Mouse (Mus musculus): ENCODE measurements around the gene Plscr5. TPM values are rescaled to one million over a fixed set of nuclear protein-coding genes. Genes with fewer than 3 reads are reported as not detected.

Gene Plscr5
- polyA plus RNA-seq, 1 experiment from 2014 or later, result not detected

- Histone ChIP-seq H3K9me3 (no peaks in the 10 kb centered on the region), H3K27me3 (no peaks in the 10 kb centered on the region), H3K36me3 (no peaks in the 10 kb centered on the region), H3K4me3 (no peak overlapping the region), H3K4me2 (replicated peaks) (no peak overlapping the region), H3K27ac (no peak overlapping the region), H3K9ac (no peak overlapping the region), H3K4me1 (no peaks in the 10 kb centered on the region)
- WGBS, result 76% methylated on average over 3 of the region's 3 CpGs
- ATAC-seq (ENCODE audit: low FRiP score, low read depth), result no peak
Observed at GRCm38 (mm10) chr9:92209850-92210249, 17.1 kb downstream of the Plscr5 start.

- ATAC-seq (ENCODE audit: low FRiP score, low read depth), result no peak
- H3K4me3 ChIP-seq, result no peak overlapping the region
Observed at GRCm38 (mm10) chr9:92210386-92210967, 17.7 kb downstream of the Plscr5 start.

DNA sequence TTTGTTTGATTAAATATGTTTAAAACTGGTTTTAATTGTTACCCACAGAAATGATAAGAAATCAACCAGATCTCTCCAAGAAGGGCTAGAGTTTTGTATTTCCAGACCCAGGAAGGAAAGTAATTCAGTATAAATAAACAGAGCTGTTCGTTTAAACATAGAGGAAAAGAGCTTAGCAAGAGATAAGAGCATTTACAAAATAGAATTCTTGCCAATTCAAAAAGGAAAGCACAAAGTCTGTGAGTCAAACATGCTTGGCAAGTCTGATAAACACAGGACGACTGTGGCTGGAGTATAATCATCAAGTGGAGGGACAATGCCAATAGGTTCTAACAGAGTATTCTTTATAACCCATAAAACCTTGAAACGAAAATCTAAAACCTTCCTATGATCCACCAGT, 18.3 kb downstream of the Plscr5 start:
- no peaks in the 10 kb centered on the region for H3K4me1 ChIP-seq
- H3K36me3 ChIP-seq, result no peaks in the 10 kb centered on the region
- ATAC-seq (ENCODE audit: low FRiP score, low read depth), result no peak
- no peak overlapping the region for H3K27ac ChIP-seq
- H3K27me3 ChIP-seq, result no peaks in the 10 kb centered on the region
- H3K9me3 ChIP-seq, result no peaks in the 10 kb centered on the region
- 67% methylated on average over 3 of the region's 3 CpGs for WGBS
- H3K9ac ChIP-seq, result no peak overlapping the region
- no peak overlapping the region for H3K4me2 ChIP-seq (replicated peaks)
- no peak overlapping the region for H3K4me3 ChIP-seq

More at GRCm38 (mm10) chr9:92210386-92210967, 17.7 kb downstream of the Plscr5 start:
- Histone ChIP-seq H3K27ac (no peak overlapping the region), H3K9ac (no peak overlapping the region), H3K36me3 (no peaks in the 10 kb centered on the region), H3K4me2 (replicated peaks) (no peak overlapping the region), H3K9me3 (no peaks in the 10 kb centered on the region), H3K27me3 (no peaks in the 10 kb centered on the region), H3K4me1 (no peaks in the 10 kb centered on the region)
- WGBS, result 78% methylated on average over 7 of the region's 7 CpGs

GRCm38 (mm10) chr9:92217484-92217883, 24.7 kb downstream of the Plscr5 start:
- no peak overlapping the region for H3K4me2 ChIP-seq (replicated peaks)
- no peak for ATAC-seq (ENCODE audit: low FRiP score, low read depth)
- 69% methylated on average over 4 of the region's 4 CpGs for WGBS

GRCm38 (mm10) chr9:92217896-92218295, 25.2 kb downstream of the Plscr5 start:
- Histone ChIP-seq H3K36me3 (no peaks in the 10 kb centered on the region), H3K9ac (no peak overlapping the region), H3K4me1 (no peaks in the 10 kb centered on the region), H3K27me3 (no peaks in the 10 kb centered on the region), H3K9me3 (no peaks in the 10 kb centered on the region), H3K4me2 (replicated peaks) (no peak overlapping the region), H3K4me3 (no peak overlapping the region), H3K27ac (no peak overlapping the region)
- ATAC-seq (ENCODE audit: low FRiP score, low read depth), result no peak
- WGBS, result 88% methylated on average over 2 of the region's 2 CpGs

More at GRCm38 (mm10) chr9:92217484-92217883, 24.7 kb downstream of the Plscr5 start:
- Histone ChIP-seq H3K4me3 (no peak overlapping the region), H3K36me3 (no peaks in the 10 kb centered on the region), H3K4me1 (no peaks in the 10 kb centered on the region), H3K27me3 (no peaks in the 10 kb centered on the region), H3K9ac (no peak overlapping the region), H3K27ac (no peak overlapping the region), H3K9me3 (no peaks in the 10 kb centered on the region)

DNA sequence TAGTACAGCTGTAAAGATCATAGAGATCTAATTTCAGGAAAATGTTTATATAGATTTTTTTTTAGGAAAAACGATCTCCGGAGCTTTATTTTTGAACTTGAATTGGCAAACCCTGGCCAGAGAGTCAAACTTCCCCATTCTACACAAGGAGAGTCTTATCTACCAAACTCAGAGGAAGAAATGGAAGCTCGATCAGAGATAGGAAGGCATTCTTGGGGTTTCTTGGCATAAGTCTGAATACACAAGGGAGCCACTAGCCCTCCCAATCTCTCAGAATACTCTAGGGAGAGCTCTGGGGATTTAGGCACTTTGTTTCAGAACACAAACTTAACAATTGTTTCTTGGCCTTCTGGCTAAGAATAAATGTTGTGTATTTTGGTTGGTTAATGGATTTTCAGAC, 27.4 kb downstream of the Plscr5 start:
- Histone ChIP-seq H3K27me3 (no peaks in the 10 kb centered on the region), H3K4me2 (replicated peaks) (no peak overlapping the region), H3K4me1 (no peaks in the 10 kb centered on the region), H3K27ac (no peak overlapping the region), H3K4me3 (no peak overlapping the region), H3K36me3 (no peaks in the 10 kb centered on the region), H3K9ac (no peak overlapping the region), H3K9me3 (no peaks in the 10 kb centered on the region)
- 59% methylated on average over 3 of the region's 3 CpGs for WGBS
- ATAC-seq (ENCODE audit: low FRiP score, low read depth), result no peak

- Histone ChIP-seq H3K27me3 (no peaks in the 10 kb centered on the region), H3K4me1 (no peaks in the 10 kb centered on the region), H3K27ac (no peak overlapping the region), H3K36me3 (no peaks in the 10 kb centered on the region), H3K4me3 (no peak overlapping the region), H3K9me3 (no peaks in the 10 kb centered on the region), H3K9ac (no peak overlapping the region), H3K4me2 (replicated peaks) (no peak overlapping the region)
- ATAC-seq (ENCODE audit: low FRiP score, low read depth), result no peak
Observed at GRCm38 (mm10) chr9:92221480-92221879, 28.7 kb downstream of the Plscr5 start.

- 92% methylated on average over 1 of the region's 1 CpGs for WGBS
- no peak overlapping the region for H3K4me3 ChIP-seq
- no peak overlapping the region for H3K4me2 ChIP-seq (replicated peaks)
- no peaks in the 10 kb centered on the region for H3K4me1 ChIP-seq
- ATAC-seq (ENCODE audit: low FRiP score, low read depth), result no peak
- no peaks in the 10 kb centered on the region for H3K36me3 ChIP-seq
- no peak overlapping the region for H3K27ac ChIP-seq
- H3K9me3 ChIP-seq, result no peaks in the 10 kb centered on the region
- no peaks in the 10 kb centered on the region for H3K27me3 ChIP-seq
- no peak overlapping the region for H3K9ac ChIP-seq
Observed at GRCm38 (mm10) chr9:92224598-92225231, 32.0 kb downstream of the Plscr5 start.

DNA sequence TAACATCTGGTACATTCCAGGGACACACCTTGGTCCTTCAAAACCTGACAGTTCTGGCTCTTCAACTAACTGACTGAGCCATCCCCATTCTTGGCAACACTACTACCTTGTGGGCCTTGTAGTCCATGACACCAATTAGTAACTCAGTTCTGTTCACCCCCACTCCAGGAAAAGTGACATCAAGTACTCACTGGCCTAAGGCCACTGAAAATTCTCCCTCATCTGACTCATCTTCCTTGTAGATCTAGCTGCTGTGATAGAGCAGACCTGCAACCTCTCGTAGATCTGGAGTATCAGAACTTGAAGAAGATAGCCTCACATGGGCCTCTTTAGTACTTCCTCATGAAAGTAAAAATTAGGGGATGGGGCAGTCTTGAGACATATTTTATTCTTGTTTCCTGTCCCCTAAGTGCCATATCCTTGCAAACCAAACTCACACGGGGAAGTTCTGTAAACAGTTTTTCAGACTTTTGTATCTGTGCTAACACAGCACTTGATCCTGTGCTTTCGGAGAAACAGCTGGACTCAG, 33.5 kb downstream of the Plscr5 start:
- no peak overlapping the region for H3K4me3 ChIP-seq
- H3K4me1 ChIP-seq, result no peaks in the 10 kb centered on the region
- no peak overlapping the region for H3K4me2 ChIP-seq (replicated peaks)
- 88% methylated on average over 3 of the region's 3 CpGs for WGBS
- no peaks in the 10 kb centered on the region for H3K36me3 ChIP-seq
- no peak overlapping the region for H3K27ac ChIP-seq
- no peaks in the 10 kb centered on the region for H3K27me3 ChIP-seq
- H3K9ac ChIP-seq, result no peak overlapping the region
- no peaks in the 10 kb centered on the region for H3K9me3 ChIP-seq
- ATAC-seq (ENCODE audit: low FRiP score, low read depth), result no peak

DNA sequence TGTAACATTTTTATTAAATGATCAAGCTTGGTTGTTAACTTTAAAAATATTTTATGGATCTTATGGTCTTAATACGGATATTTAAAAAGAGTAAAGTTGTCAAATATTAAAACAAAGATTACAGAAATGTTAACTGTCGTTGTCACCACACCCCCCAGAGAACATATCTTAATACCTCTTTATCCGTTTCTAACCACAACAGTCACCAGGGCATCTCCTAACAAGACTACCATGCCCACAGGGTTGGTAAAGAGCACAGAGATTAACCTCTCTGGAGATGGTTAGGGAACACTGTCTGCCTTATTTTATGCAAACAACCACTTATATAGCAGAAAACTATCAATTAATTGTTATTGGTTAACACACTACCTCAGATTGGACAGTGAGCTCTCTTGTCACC, 34.1 kb downstream of the Plscr5 start:
- no peak for ATAC-seq (ENCODE audit: low FRiP score, low read depth)
- Histone ChIP-seq H3K4me3 (no peak overlapping the region), H3K9me3 (no peaks in the 10 kb centered on the region), H3K4me1 (no peaks in the 10 kb centered on the region), H3K36me3 (no peaks in the 10 kb centered on the region), H3K9ac (no peak overlapping the region), H3K4me2 (replicated peaks) (no peak overlapping the region), H3K27ac (no peak overlapping the region), H3K27me3 (no peaks in the 10 kb centered on the region)
- 88% methylated on average over 3 of the region's 3 CpGs for WGBS

GRCm38 (mm10) chr9:92228867-92229832, 36.4 kb downstream of the Plscr5 start:
- no peaks in the 10 kb centered on the region for H3K27me3 ChIP-seq
- H3K36me3 ChIP-seq, result no peaks in the 10 kb centered on the region
- no peaks in the 10 kb centered on the region for H3K9me3 ChIP-seq
- H3K27ac ChIP-seq, result no peak overlapping the region
- ATAC-seq (ENCODE audit: low FRiP score, low read depth), result no peak
- no peak overlapping the region for H3K9ac ChIP-seq
- H3K4me3 ChIP-seq, result no peak overlapping the region
- H3K4me2 ChIP-seq (replicated peaks), result no peak overlapping the region
- no peaks in the 10 kb centered on the region for H3K4me1 ChIP-seq
- 73% methylated on average over 16 of the region's 16 CpGs for WGBS

- no peaks in the 10 kb centered on the region for H3K27me3 ChIP-seq
- no peaks in the 10 kb centered on the region for H3K36me3 ChIP-seq
- H3K4me2 ChIP-seq (replicated peaks), result no peak overlapping the region
- no peak for ATAC-seq (ENCODE audit: low FRiP score, low read depth)
- H3K4me3 ChIP-seq, result no peak overlapping the region
- H3K4me1 ChIP-seq, result 0 out of 2 replicates have a peak, but pooled peaks cover 5% of the 10 kb centered on the region
- H3K27ac ChIP-seq, result no peak overlapping the region
- H3K9me3 ChIP-seq, result no peaks in the 10 kb centered on the region
- 35% methylated on average over 2 of the region's 2 CpGs for WGBS
- H3K9ac ChIP-seq, result no peak overlapping the region
Observed at GRCm38 (mm10) chr9:92229833-92230205, 37.1 kb downstream of the Plscr5 start.
